Mouse (Mus musculus) heart, postnatal 0 days (tissue): ENCODE results near the gene Hrk.

ENCODE experiments used
- CTCF ChIP-seq: IDR thresholded peaks from 2 replicates; pipeline ENCODE4 v1.5.1; 2016; ENCODE audit warnings: antibody characterized with exemption, control low read depth, low read depth
- EP300 ChIP-seq: IDR thresholded peaks from 2 replicates; pipeline ENCODE4 v1.6.1; 2016; ENCODE audit warnings: antibody characterized with exemption, low read depth

- no peak for TF ChIP-seq CTCF
- TF ChIP-seq EP300: no peak
Observed at GRCm38 (mm10) chr5:118190491-118190890, 26.0 kb downstream of the Hrk start.
